Mouse (Mus musculus) megakaryocyte, adult 5-6 weeks (primary cell): ENCODE results near the gene Mpzl3. TPM values are rescaled to one million over a fixed set of nuclear protein-coding genes. Genes with fewer than 3 reads are reported as not detected.

Source experiments
- total RNA-seq, 2 experiments: library from RNA; stranded (forward) in 1 of 2; stranded (reverse) in 1 of 2; fragments of 153-499, 151-499 nt in 1 of 2; fragments of 221-1000, 200-1000 nt in 1 of 2; gene quantifications; 2 replicates each; pipeline versions ENCODE4 v1.2.3 to v1.2.4; 2015 to 2017

The Mpzl3 gene
- total RNA-seq, 2 experiments from 2014 or later = 2.5 to 2.9 TPM

Other genes with a start within 250 kb of the Mpzl3 start
- gene Kmt2a, start 173.9 kb upstream of the Mpzl3 start, total RNA-seq (2015) = 32.8 and 44.7 TPM in 2 replicates
- 5.5 and 15.9 TPM in 2 replicates for gene Kmt2a, start 173.9 kb upstream of the Mpzl3 start, total RNA-seq (2017)
- 490 and 523 TPM in 2 replicates for gene Atp5l, start 134.4 kb upstream of the Mpzl3 start, total RNA-seq (2015)
- gene Atp5l, start 134.4 kb upstream of the Mpzl3 start, total RNA-seq (2017) = 117 and 122 TPM in 2 replicates
- 43.0 and 53.3 TPM in 2 replicates for gene Ube4a, start 89.6 kb upstream of the Mpzl3 start, total RNA-seq (2015)
- 30.3 and 33.3 TPM in 2 replicates for gene Ube4a, start 89.6 kb upstream of the Mpzl3 start, total RNA-seq (2017)
- 6.2 and 11.0 TPM in 2 replicates for gene Cd3g, start 74.8 kb upstream of the Mpzl3 start, total RNA-seq (2015)
- gene Cd3g, start 74.8 kb upstream of the Mpzl3 start, total RNA-seq (2017) = 14.8 and 17.2 TPM in 2 replicates
- gene Cd3d, start 73.4 kb upstream of the Mpzl3 start, total RNA-seq (2015) = 2.3 and 6.8 TPM in 2 replicates
- 2.1 and 6.3 TPM in 2 replicates for gene Cd3d, start 73.4 kb upstream of the Mpzl3 start, total RNA-seq (2017)
- gene Cd3e, start 45.6 kb upstream of the Mpzl3 start, total RNA-seq (2015) = 3.5 and 5.8 TPM in 2 replicates
- 0.73 and 4.1 TPM in 2 replicates for gene Cd3e, start 45.6 kb upstream of the Mpzl3 start, total RNA-seq (2017)
- not detected in 2 replicates for gene Mpzl2, start 15.4 kb upstream of the Mpzl3 start, total RNA-seq (2015)
- gene Mpzl2, start 15.4 kb upstream of the Mpzl3 start, total RNA-seq (2017) = 0.04 TPM in 1 of 2 replicates, not detected in the other
- gene Jaml, start 24.0 kb downstream of the Mpzl3 start, total RNA-seq (2015) = 11.7 and 13.9 TPM in 2 replicates
- gene Jaml, start 24.0 kb downstream of the Mpzl3 start, total RNA-seq (2017) = 25.1 and 27.0 TPM in 2 replicates
- 0.42 and 0.78 TPM in 2 replicates for gene Scn2b, start 62.6 kb downstream of the Mpzl3 start, total RNA-seq (2015)
- 0.95 and 0.98 TPM in 2 replicates for gene Scn2b, start 62.6 kb downstream of the Mpzl3 start, total RNA-seq (2017)
- not detected in 2 replicates for gene Scn4b, start 83.2 kb downstream of the Mpzl3 start, total RNA-seq (2015)
- gene Scn4b, start 83.2 kb downstream of the Mpzl3 start, total RNA-seq (2017) = 0.04 TPM in 1 of 2 replicates, not detected in the other
- not detected in 2 replicates for gene BC049352, start 126.8 kb downstream of the Mpzl3 start, total RNA-seq (2015)
- gene BC049352, start 126.8 kb downstream of the Mpzl3 start, total RNA-seq (2017) = not detected in 2 replicates
- 0.34 TPM in 1 of 2 replicates, not detected in the other for gene Tmprss4, start 148.9 kb downstream of the Mpzl3 start, total RNA-seq (2015)
- 0.07 TPM in 1 of 2 replicates, not detected in the other for gene Tmprss4, start 148.9 kb downstream of the Mpzl3 start, total RNA-seq (2017)
- 33.9 and 37.2 TPM in 2 replicates for gene Il10ra, start 214.0 kb downstream of the Mpzl3 start, total RNA-seq (2015)
- 68.7 and 77.1 TPM in 2 replicates for gene Il10ra, start 214.0 kb downstream of the Mpzl3 start, total RNA-seq (2017)